Mouse (Mus musculus): ENCODE results near the gene Lce1c. TPM values are rescaled to one million over a fixed set of nuclear protein-coding genes. Genes with fewer than 3 reads are reported as not detected.

Gene Lce1c
- not detected in 2 replicates for polyA plus RNA-seq (2012; rRNA removed)

DNA sequence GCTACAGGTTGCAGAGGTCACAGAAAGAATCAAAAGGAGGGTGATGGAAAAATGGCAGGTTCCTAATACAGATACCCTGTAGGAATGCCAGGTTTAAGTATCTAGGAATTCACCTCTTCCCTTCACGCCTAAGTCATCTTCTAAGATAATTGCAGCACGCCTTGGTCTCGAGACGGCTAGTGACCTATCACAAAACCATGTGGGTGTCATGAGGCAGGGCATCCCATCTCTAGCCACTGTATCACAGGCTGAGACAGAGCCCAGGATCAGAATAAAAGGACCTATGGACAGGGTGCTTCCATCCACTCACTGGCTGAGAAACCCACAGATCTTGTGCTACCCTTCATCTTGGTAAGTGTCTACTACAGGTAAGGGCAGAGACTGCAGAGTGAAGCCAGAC is at the start of gene Lce1c:
Gene Lce1c, plus strand, starts transcription at position 301 of the 400 bp plus-strand sequence.

DNA sequence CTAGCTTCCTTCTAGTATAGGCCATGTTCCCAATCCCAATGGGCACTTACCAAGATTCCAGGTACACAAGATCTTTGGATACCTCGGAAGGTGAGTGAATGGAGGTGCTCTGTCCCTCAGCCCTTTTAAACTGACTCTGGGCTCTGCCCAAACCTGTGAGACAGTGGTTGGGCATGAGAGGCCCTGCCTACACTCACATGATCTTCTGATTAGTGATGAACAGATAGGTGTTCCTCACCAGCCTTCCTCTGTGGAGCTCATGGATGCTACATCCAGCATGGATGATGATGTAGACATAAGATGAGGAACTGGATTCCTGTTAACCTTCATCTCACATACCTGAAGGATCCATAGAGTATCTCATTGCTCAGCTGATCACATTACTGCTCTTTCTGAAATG is 30.8 kb upstream of the Lce1c start, which contains the start of gene Lce1a1:
Gene Lce1a1, minus strand, starts transcription at position 101 of the 400 bp plus-strand sequence.

DNA sequence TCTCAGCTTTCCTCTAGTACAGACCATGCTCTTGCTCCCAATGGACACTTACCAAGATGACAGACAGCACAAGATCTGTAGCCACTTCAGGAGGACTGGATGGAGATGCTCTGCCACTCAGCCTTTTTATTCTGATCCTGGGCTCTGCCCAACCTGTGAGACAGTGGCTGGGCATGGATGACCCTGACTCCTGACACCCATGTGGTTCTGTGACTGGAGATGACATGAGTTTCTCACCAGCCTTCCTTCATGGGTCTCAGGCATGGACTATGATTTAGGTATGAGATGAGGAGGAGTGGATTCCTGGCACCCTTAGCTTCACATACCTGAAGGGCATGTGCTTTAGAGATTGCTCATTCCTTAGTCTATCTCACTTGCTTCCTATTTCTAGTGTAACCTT is 22.2 kb upstream of the Lce1c start, which contains the start of gene Lce1b:
Gene Lce1b, minus strand, starts transcription at position 101 of the 400 bp plus-strand sequence.

DNA sequence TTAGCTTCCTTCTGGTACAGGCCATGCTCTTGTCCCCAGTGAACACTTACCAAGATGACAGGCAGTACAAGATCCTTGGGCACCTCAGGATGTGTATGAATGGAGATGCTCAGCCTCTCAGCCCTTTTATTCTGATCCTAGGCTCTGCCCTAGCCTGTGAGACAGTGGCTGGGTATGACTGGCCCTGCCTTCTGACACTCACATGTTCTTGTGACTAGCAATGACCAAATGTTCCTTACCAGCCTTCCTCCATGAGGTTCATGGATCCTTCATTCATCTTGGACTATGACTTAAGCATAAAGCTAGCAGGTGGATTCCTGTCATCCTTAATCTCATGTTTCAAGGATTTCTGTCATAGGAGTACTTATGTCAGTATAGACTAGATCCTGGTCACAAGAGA is 8.8 kb upstream of the Lce1c start, which contains the start of gene Lce1a2:
Gene Lce1a2, minus strand, starts transcription at position 101 of the 400 bp plus-strand sequence.

DNA sequence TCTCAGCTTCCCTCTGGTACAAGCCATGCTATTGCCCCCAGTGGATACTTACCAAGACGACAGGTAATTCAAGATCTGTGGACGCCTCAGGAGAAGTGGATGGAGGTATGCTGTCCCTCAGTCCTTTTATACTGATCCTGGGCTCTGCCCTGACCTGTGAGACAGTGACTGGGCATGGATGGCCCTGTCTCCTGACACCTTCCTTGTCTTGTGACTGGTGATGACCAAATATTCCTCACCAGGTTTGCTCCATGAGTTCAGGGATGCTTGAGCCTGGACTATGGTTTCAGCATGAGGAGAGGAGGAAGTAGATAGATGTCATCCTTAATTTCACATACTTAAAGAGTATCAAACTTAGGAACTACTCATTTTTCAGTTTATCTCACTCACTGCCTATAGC is 8.1 kb downstream of the Lce1c start, which contains the start of gene Lce1d:
Gene Lce1d, minus strand, starts transcription at position 101 of the 400 bp plus-strand sequence.

DNA sequence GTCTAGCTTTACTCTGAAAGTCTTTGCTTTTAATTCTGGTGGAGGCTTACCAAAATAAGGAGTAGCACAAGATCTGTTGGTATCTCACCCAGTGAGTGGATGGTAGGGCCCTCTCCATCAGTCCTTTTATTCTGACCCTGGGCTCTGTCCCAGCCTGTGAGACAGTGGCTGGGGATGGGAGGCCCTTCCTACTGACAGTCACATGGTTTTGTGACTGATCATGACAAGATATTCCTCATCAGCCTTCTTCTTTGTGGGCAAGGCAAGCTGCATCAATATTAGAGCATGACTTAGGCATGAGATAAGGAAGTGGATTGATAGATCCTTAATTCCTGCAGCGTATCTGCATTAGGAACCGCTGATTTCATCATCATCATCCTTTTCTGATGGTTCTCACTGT is 29.9 kb downstream of the Lce1c start, which contains the start of gene Lce1e:
Gene Lce1e, minus strand, starts transcription at position 101 of the 400 bp plus-strand sequence.

DNA sequence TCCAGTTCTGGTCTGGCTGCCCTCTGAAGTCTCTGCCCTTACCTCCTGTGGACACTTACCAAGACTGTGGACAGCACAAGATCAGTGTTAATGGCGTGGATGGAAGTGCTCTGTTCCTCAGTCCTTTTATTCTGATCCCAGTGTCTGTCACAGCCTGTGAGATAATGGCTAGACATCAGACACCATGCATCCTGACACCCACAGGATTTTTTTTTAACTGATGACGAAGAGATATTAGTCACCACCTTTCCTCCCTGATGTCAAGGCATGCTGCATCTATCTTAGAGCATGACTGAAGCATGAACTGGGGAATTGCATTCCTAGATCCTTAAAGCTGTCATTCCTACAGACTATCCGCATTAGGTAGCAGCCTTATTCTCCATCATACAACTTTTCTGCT is 41.2 kb downstream of the Lce1c start, which contains the start of gene Lce1f:
Gene Lce1f, minus strand, starts transcription at position 101 of the 400 bp plus-strand sequence.

Other genes starting within 250 kb of the Lce1c start
- 3.7 and 6.2 TPM in 2 replicates for gene Gm9774, start 249.8 kb upstream of the Lce1c start, polyA plus RNA-seq (2012; rRNA removed)
- not detected in 2 replicates for gene Sprr2k, start 246.7 kb upstream of the Lce1c start, polyA plus RNA-seq (2012; rRNA removed)
- not detected in 2 replicates for gene Sprr1b, start 240.5 kb upstream of the Lce1c start, polyA plus RNA-seq (2012; rRNA removed)
- not detected in 2 replicates for gene Sprr3, start 220.5 kb upstream of the Lce1c start, polyA plus RNA-seq (2012; rRNA removed)
- 0.07 and 0.25 TPM in 2 replicates for gene Sprr1a, start 193.4 kb upstream of the Lce1c start, polyA plus RNA-seq (2012; rRNA removed)
- gene Sprr4, start 178.8 kb upstream of the Lce1c start, polyA plus RNA-seq (2012; rRNA removed): not detected in 2 replicates
- not detected in 2 replicates for gene 2310046K23Rik, start 144.7 kb upstream of the Lce1c start, polyA plus RNA-seq (2012; rRNA removed)
- not detected in 2 replicates for gene Ivl, start 105.5 kb upstream of the Lce1c start, polyA plus RNA-seq (2012; rRNA removed)
- gene Smcp, start 90.2 kb upstream of the Lce1c start, polyA plus RNA-seq (2012; rRNA removed): not detected in 2 replicates
- gene 2210017I01Rik, start 71.8 kb upstream of the Lce1c start, polyA plus RNA-seq (2012; rRNA removed): not detected in 2 replicates
- gene Lce6a, start 57.6 kb upstream of the Lce1c start, polyA plus RNA-seq (2012; rRNA removed): not detected in 2 replicates
- not detected in 2 replicates for gene Lce1a1, start 30.9 kb upstream of the Lce1c start, polyA plus RNA-seq (2012; rRNA removed)
- not detected in 2 replicates for gene Lce1b, start 22.3 kb upstream of the Lce1c start, polyA plus RNA-seq (2012; rRNA removed)
- not detected in 2 replicates for gene Lce1a2, start 8.9 kb upstream of the Lce1c start, polyA plus RNA-seq (2012; rRNA removed)
- gene Lce1d, start 8.0 kb downstream of the Lce1c start, polyA plus RNA-seq (2012; rRNA removed): not detected in 2 replicates
- gene Lce1e, start 29.8 kb downstream of the Lce1c start, polyA plus RNA-seq (2012; rRNA removed): not detected in 2 replicates
- gene Lce1f, start 41.1 kb downstream of the Lce1c start, polyA plus RNA-seq (2012; rRNA removed): not detected in 2 replicates
- not detected in 2 replicates for gene Gm38119, start 59.8 kb downstream of the Lce1c start, polyA plus RNA-seq (2012; rRNA removed)
- gene Lce1g, start 73.1 kb downstream of the Lce1c start, polyA plus RNA-seq (2012; rRNA removed): not detected in 2 replicates
- gene Lce1h, start 85.8 kb downstream of the Lce1c start, polyA plus RNA-seq (2012; rRNA removed): not detected in 2 replicates
- gene Lce1i, start 99.7 kb downstream of the Lce1c start, polyA plus RNA-seq (2012; rRNA removed): not detected in 2 replicates
- gene Lce1j, start 111.3 kb downstream of the Lce1c start, polyA plus RNA-seq (2012; rRNA removed): not detected in 2 replicates
- not detected in 2 replicates for gene Lce1k, start 128.6 kb downstream of the Lce1c start, polyA plus RNA-seq (2012; rRNA removed)
- not detected in 2 replicates for gene Kprp, start 148.0 kb downstream of the Lce1c start, polyA plus RNA-seq (2012; rRNA removed)
- not detected in 2 replicates for gene Lce1l, start 172.0 kb downstream of the Lce1c start, polyA plus RNA-seq (2012; rRNA removed)
- gene 2310050C09Rik, start 191.0 kb downstream of the Lce1c start, polyA plus RNA-seq (2012; rRNA removed): not detected in 2 replicates
- gene Lce3a, start 247.0 kb downstream of the Lce1c start, polyA plus RNA-seq (2012; rRNA removed): not detected in 2 replicates